Mouse (Mus musculus): ENCODE results near the gene Miga1.

DNA sequence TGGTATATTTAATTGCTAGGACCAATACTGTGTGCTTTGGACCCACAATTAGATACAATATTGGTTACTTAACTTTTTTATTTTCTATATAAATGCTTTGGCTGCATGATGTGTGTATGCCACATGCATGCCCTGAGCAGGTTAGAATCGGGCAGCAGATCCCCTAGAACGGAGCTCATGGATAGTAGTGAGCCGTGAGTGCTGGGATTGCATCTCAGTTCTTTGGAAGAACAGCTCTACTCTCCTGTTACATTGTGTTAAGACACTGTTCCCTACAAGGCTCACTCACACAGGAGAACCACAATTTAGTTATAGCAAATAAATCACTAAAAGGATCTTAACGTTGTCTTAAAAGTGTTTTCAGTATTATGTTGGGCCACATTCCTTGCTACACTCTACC is 96.9 kb downstream of the Miga1 start:
- TF ChIP-seq CTCF (IDR thresholded peaks at IDR 0.05; ENCODE audit: low read depth): no peak
- TF ChIP-seq EP300 (optimal IDR thresholded peaks at IDR 0.05): no peak

Measured in stomach, postnatal 0 days (tissue).